Mouse (Mus musculus) spleen, adult 2 months (tissue): ENCODE data around the gene Krt78.
"Not testable (repeated sequence)": the region's sequence is repeated elsewhere in the genome, so short reads cannot be mapped to it uniquely, and the experiment has no call there.

Experiments used
- CTCF ChIP-seq: fragments of 200-500 bp; IDR thresholded peaks from 2 replicates; pipeline ENCODE4 v1.5.1; 2011; ENCODE audit warnings: mild to moderate bottlenecking, inconsistent platforms; ENCODE audit not compliant: insufficient read depth, insufficient read length, insufficient replicate concordance; ENCODE audit errors: extremely low read depth
- POLR2A ChIP-seq: fragments of 200-500 bp; IDR thresholded peaks from 2 replicates; pipeline ENCODE4 v1.6.1; 2011; ENCODE audit warnings: low read depth, low read length, inconsistent platforms

DNA sequence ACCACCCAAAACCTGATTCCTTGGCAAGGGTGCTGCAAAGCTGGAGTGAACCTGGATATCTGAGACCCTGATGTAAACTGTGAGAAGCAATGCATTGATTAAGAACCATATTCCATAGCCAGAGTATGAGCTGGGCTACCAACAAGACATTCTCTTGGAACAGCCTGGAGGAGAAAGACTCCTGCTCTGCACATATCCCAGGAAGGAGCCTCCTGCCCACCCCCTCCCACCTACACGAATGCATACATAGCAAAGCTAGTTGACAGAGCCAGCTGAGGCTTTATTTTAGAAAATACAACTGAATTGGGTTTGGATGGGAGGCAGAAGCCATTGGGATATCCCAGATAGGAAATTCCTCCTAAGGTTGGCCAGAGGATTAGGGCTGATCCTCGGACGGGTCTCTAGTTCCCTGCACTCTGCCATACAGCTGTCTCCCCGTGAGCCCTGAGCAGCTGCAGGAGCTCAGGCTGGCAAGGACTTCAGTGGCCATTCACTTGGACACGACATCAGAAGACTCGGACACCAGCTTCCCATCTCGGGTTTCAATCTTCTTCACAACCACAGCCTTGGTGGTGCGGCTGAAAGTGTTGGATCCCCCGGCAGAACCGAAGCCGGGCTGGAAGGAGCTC lies 42.5 kb upstream of the Krt78 start:
- not testable (repeated sequence) for TF ChIP-seq POLR2A, CTCF
